Mouse (Mus musculus) left cerebral cortex, postnatal 25 days (tissue): ENCODE results near the gene Errfi1. TPM values are rescaled to one million over a fixed set of nuclear protein-coding genes. Genes with fewer than 3 reads are reported as not detected.
"Not testable (repeated sequence)": the region's sequence is repeated elsewhere in the genome, so short reads cannot be mapped to it uniquely, and the experiment has no call there.

Source experiments
- DNase-seq, 2 experiments: peaks; one replicate each; pipeline ENCODE4 v3.0.0; 2022; ENCODE audit warnings: low spot score in 2 of 2, mixed read lengths in 1 of 2
- intact Hi-C: fragments of 180-260 bp; cut with DNase I; formaldehyde crosslinking; loops from one replicate; pipeline ENCODE4 v1.15.1; 2025
- total RNA-seq, 2 experiments: library from RNA; stranded (reverse); gene quantifications; 2 replicates each; pipeline ENCODE4 v1.2.3; 2021

The Errfi1 gene
- total RNA-seq, 2 experiments from 2014 or later, result 26.2 to 28.4 TPM

GRCm38 (mm10) chr4:150871392-150872138 lies 17.8 kb downstream of the Errfi1 start:
- DNase-seq, result peak; percentile 16 to 21
- intact Hi-C loops, result no loop called here

GRCm38 (mm10) chr4:150872139-150872651 lies 18.5 kb downstream of the Errfi1 start:
- DNase-seq, result peak; percentile 47 to 50
- intact Hi-C loops, result no loop called here

GRCm38 (mm10) chr4:150872681-150873080 lies 19.0 kb downstream of the Errfi1 start:
- DNase-seq, result no peak
- intact Hi-C loops, result no loop called here

- DNase-seq, intact Hi-C loops: not testable (repeated sequence)
Measured at GRCm38 (mm10) chr4:150874416-150874815, 20.7 kb downstream of the Errfi1 start.

GRCm38 (mm10) chr4:150875393-150875792 lies 21.7 kb downstream of the Errfi1 start:
- intact Hi-C loops, result no loop called here
- DNase-seq, result no peak

DNA sequence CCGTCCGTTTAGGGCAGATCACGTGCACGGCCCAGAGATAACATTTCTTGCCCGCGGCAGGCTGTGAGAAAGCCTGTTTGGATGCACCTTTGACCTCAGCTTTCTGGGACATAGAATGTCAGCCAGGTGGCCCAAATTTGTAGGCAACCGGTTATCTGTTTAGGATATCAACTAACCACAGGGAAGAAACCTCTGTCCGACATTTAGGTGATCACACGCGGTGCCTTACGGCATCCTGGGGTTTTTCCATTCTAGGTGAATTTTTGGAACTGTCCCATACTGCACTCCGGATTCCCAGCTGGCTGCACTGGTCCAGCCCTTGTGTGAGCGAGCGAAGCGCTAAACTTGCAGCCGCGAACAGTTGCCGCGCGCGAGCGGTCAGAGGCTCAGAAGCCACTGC lies 25.9 kb downstream of the Errfi1 start:
- intact Hi-C loops, result no loop called here
- no peak for DNase-seq

DNA sequence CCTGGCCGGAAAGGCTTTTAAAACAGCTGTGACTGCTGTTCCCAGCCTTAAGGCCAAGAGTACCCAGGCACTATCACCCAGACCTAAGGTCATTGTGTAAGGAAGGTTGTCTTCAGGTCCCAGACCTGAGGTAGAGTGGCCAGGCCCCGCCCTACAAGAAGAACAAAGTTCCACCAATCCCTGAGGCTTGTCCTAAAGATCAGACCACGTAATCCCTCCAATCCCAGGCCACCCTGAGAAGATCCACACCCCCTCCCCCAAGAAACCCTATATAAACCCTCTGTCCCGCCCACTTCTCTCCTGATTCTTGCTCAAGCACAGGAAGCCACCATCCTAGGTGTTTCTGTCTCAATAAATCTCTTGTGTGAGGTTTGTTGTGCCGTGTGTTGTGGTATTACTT lies 26.6 kb downstream of the Errfi1 start:
- intact Hi-C loops, result no loop called here
- no peak for DNase-seq

GRCm38 (mm10) chr4:150882632-150883031 lies 28.9 kb downstream of the Errfi1 start:
- no peak for DNase-seq
- intact Hi-C loops, result no loop called here

- intact Hi-C loops, result no loop called here
Measured at GRCm38 (mm10) chr4:150887903-150888302, 34.2 kb downstream of the Errfi1 start.

GRCm38 (mm10) chr4:150888492-150888891 lies 34.8 kb downstream of the Errfi1 start:
- DNase-seq, result no peak
- intact Hi-C loops, result no loop called here

More at GRCm38 (mm10) chr4:150887903-150888302, 34.2 kb downstream of the Errfi1 start:
- DNase-seq, result no peak

DNA sequence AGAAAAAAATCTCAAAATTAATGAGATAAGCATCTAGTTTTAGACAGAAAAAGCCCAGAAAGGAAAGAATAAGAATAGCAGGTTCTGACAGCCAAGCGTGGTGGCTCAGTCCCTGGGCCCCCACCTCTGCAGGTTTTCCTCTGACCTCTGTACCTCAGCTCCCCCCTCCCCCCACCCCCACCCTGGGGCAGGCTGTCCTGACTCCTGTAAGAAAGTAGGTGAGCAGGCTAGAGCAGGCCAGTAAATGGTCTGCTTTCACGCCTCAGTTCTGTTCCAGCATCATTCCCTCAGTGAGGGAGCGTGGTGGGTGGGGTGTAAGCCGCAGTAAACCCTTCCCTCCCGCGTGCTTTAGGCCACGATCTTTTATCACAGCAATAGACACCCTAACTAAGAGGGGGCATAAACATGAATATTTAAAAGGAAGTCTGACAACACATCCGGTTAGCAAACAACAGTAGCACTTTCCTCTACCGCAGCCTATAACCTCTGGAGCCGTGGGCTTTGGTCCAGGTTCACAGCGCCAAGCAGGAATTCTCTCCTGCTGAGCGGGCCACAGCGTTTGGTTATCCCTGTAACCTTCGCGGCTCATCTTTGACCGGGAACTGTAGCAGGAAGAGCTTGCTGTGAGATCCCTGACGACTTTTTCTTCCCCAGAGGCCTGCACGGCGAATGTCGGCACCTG lies 35.7 kb downstream of the Errfi1 start:
- intact Hi-C loops, result no loop called here
- DNase-seq, result no peak

- DNase-seq, result no peak
- intact Hi-C loops, result no loop called here
Measured at GRCm38 (mm10) chr4:150889955-150890315, 36.2 kb downstream of the Errfi1 start.

DNA sequence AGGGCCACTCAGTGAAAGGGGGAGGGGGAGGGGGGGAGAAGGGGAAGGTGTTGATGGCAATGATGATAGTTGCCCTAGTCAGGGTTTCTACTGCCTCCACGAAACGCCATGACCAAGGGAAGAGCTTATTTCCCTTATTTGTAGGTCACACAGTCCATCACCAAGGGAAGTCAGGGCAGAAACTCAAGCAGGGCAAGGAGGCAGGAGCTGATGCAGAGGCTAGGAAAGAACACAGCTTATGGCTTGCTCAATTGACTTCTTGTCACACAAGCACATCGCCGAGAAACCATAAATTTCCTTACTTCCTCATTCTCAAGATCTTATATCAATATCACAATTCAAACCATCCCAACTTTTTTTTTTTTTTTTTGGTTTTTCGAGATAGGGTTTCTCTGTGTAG lies 37.6 kb downstream of the Errfi1 start:
- intact Hi-C loops, result no loop called here
- DNase-seq, result no peak

- intact Hi-C loops, result loop anchor here (5.0 kb wide), 1 partner anchor 38 kb away; no protein-coding TSS in a partner anchor
- DNase-seq, result no peak
Measured at GRCm38 (mm10) chr4:150894718-150895501, 41.2 kb downstream of the Errfi1 start.

GRCm38 (mm10) chr4:150896896-150897624 lies 43.3 kb downstream of the Errfi1 start:
- intact Hi-C loops, result loop anchor here (5.0 kb wide), 1 partner anchor 40 kb away; no protein-coding TSS in a partner anchor
- no peak for DNase-seq

DNA sequence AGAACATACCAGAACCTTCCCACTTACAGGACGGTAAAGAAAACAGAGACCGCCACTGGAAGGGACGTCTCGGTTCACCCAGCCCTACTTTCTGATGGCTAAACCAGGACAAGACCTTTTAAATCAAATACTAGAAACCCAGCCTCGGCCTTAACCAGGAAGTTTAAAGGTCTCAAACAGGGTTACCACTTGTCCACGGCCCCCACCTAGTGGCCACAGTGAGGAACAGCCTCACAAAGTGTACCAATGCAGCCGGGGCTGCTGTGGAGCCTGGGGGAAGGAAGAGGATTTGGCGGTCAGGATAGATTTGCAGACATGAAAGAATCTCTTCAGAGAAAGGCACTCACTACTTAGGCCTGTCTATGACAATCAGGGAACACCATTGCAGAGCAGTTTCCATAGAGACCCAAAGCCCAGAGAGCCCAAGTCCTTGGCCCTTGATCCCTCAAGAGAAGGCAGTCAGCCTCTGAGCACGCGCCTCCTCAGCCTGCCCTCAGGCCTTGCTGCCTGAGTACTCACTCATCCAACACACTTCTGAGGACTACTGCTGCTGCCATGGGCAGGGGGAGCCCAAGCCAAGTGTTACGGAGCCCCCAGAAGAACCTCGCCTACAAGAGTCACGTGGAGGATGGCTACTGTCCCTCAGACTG lies 45.1 kb downstream of the Errfi1 start:
- intact Hi-C loops, result loop anchor here (5.0 kb wide), 1 partner anchor 42 kb away; no protein-coding TSS in a partner anchor
- peak; percentile 47 to 61 for DNase-seq

DNA sequence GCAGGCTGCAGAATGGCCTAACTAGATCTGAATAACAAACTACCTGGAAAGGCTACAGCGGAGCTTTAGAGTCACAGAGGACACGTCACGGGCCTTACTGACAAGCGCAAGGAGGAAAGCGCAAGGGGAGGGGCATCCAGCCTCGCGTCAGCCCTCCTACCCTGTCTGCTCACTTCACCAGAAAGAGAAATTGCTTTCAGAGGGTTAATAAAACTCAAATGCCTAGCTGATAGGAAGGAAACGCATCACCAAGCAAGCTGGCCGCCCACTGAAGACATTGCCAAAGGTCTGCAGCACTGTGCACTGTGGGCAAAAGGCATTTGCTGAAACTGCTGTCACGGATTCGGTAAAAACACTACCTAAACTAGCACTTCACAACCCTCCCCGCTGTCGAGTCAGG lies 46.8 kb downstream of the Errfi1 start:
- intact Hi-C loops, result no loop called here
- no peak for DNase-seq

DNA sequence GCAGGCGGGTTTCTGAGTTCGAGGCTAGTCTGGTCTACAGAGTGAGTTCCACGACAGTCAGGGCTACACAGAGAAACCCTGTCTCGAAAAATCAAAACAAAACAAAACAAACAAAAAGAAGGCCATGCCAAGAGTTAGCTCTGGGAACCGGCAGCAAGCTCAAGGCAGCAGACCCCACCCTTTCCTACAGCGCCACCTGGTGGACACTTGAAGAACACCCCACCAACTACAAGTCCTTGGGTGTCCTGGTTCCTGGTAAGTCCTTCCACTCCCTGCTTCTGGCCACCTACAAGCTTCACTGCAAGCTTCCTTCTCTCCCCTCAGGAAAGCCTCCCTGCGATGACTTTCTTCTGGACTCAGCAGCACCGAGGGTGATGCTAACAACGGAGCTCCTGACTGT lies 47.9 kb downstream of the Errfi1 start:
- intact Hi-C loops, result loop anchor here (1.0 kb wide), 1 partner anchor 245 kb away; no protein-coding TSS in a partner anchor
- peak; percentile 56 to 79 for DNase-seq

DNA sequence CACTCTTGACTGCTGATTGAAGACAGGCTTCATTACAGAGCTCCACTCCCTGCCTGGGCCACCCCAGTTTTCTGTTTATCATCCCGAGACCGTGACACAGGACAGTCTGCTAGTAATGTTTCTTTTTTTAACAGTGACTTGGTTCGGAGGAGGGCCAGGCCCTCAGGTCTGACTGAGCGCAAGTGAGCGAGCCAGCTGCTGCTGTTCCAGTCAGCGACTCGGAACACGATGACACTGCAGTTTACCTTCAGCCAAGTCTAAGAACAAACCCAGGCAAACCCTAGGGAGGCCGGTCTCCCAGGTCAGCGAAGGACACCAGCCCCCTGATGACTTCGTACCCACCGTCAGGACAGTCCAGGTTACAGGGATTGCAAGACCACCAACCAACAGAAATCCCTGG lies 48.3 kb downstream of the Errfi1 start:
- DNase-seq, result no peak
- intact Hi-C loops, result no loop called here
